Mouse (Mus musculus) layer of hippocampus, adult 18-20 months (tissue): Measurements from ENCODE around the gene Slc25a12. TPM values are rescaled to one million over a fixed set of nuclear protein-coding genes. Genes with fewer than 3 reads are reported as not detected.

ENCODE experiments used
- DNase-seq, 2 experiments: peaks; one replicate each; pipeline ENCODE4 v3.0.0; 2022; ENCODE audit warnings: low spot score in 2 of 2
- total RNA-seq, 2 experiments: library from RNA; stranded (reverse); gene quantifications; 2 replicates each; pipeline ENCODE4 v1.2.3; 2021

Gene Slc25a12
- total RNA-seq, 2 experiments from 2014 or later: 150 to 164 TPM

DNA sequence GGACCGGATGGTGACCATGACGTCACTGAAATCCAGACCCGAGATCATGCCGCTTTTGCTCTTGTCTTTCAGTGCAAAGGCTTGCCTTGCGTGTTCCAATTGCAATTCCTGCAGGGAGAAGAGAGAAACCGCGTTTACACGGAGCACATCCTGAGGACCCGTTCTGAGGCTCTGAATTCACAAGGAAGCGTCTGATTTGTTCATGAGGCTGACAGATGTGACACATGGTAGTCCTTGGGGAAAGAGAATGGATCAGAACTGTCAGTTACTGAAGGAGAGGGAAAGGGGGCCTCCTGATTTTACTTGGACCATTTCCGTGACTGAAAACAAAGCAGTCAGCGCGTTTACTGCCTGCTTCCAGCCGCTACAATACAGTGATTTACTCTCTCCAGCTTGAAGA, 52.5 kb downstream of the Slc25a12 start:
- no peak for DNase-seq

DNA sequence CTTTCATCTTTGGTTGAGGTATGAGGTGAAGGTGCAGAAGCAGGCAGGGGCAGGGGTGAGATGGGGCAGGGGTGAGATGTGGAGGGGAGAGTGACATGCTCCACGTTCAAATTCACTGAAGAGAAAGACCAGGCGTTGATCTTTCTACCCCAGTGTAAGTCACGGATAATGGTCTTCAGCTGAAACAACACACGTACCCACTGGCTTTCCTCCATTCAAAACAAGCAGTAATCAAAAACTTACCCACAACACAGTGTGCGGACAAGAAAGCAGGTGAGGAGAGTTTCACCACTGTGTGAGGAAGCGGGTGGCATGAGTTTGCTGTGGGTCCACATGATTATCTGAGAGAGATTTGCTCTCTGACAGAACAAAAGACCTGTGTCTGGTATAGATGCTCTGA, 53.5 kb downstream of the Slc25a12 start:
- DNase-seq: no peak

GRCm38 (mm10) chr2:71312067-71312466, 55.5 kb downstream of the Slc25a12 start:
- DNase-seq: no peak

DNA sequence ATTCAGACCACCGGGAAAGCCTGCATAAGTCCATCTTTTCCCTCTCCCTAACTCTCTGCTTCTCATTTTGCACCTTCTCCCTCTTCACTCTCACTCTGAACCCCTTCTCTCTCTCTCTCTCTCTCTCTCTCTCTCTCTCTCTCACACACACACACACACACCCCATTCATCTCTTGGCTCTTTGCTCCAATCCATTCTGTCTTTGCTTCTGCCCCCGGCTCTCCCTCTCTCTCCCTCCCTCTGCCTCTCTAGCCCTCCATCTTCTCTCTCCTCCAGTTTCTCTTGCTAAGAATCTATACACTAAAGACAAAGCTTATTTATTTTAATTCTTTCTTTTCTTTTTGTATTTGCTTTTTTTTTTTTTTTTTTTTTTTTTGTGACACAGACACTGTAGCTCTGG, 57.8 kb downstream of the Slc25a12 start:
- no peak for DNase-seq

DNA sequence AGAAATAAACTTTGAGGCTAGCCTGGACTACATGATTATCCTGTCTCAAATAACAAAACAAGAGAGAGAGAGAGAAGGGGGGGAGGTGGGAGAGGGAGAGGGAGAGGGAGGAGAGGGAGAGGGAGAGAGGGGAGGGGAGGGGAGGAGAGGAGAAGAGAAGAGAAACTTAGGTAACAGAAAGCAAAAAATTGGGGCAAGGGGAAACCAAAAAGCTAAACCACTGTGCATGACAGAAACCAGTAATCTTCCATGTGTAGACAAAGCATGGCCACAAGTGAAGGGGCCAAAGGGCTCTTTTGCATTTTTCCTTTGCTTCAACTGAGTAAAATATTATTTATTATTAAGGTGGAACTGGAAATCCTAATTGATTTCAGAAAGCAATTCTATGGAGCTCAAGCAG, 61.2 kb downstream of the Slc25a12 start:
- no peak for DNase-seq

DNA sequence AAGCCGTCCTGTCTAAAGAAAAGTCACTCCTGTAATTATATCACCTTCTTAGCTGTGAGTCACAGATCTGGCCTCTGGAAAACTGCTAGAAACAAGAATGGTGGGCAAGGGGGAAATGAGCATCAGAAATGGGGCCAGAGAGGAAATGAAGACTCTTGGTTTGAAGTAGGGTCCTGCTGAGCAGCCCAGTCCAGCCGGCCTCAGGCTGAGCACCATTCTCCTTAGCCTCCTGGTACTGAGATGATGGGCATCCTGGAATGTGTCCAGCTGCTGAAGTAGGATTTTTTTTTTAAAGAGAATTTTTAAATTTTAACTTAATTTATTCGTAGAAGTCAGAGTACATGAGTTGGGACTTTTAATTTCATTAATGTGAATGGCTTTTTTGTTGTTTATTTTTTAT, 62.7 kb downstream of the Slc25a12 start:
- no peak for DNase-seq

DNA sequence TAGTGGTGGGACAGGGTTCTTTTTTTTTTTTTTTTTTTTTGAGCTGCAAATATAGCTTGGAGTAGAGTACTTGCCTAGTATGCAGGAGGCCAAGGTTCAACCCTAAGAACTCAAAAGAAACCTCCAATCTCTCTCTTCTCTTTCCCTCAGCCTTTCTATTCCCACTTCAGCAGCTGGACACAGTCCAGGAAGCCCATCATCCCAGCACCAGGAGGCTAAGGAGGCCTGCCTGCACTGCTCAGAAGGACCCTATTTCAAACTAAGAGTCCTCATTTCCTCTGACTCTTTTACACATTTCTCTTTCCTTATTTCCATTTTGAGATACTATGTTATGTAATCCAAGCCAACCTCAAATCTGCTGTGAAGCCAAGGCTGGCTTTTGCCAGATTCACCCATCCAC, 64.3 kb downstream of the Slc25a12 start:
- DNase-seq: no peak

- no peak for DNase-seq
Measured at GRCm38 (mm10) chr2:71302156-71302663, 65.3 kb downstream of the Slc25a12 start.

- no peak for DNase-seq
Measured at GRCm38 (mm10) chr2:71298729-71299128, 68.8 kb downstream of the Slc25a12 start.

DNA sequence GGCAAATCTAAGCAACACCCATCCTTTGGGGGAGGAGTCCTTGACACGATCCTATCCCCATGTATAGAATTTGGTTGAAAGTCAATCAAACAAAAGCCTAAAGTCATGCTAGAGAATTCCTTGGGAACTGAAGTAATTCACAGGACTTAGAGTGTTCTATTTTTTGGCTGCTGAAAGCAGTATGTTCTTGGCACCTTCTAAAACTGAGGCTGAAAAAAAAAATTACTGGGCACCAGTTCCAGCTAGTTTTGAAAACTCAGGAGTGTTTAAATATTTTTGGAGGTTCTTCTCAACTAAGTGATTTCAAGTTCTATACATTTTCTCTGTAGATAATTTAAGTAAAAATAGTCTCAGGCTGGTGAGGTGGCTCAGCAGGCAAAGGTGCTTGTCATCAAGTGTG, 70.0 kb downstream of the Slc25a12 start:
- DNase-seq: no peak

DNA sequence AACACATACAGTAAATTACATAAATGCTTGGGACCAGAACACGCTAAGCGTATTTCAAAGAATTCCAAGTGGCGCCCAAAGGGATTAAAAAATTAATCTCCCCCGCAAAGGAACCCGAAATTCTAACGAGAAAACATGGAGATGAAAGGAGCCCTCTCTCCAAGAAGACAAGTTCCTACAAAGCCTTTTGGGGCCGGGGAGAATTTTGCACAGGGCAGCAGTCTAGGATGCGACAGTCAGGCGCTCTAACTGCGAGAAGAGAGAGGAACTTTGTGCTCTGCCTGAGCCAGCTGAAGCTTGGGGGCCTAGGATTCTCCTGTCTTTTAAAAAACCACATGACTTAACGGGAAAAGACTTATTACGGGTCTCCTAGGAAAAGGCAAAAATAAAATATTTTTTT, 71.7 kb downstream of the Slc25a12 start:
- no peak for DNase-seq

DNA sequence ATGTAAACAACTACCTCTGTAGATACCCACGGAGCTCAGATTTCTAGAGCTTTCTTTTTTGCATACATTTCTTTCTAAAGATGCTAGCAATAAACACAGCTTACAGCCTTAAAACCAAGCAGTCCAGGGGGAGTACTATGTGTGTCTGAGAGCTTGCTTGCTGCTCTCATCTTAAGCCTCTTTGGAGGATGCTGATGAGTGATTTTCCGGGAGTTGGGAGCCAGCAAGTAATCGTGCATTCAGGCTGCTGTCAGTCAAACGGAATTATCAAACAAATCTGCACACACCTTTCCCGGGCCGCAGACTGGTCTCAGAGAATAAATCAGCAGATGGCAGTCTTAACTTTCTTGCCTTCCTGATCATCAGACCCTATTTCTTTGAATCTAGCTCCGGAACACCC, 73.1 kb downstream of the Slc25a12 start:
- no peak for DNase-seq

GRCm38 (mm10) chr2:71293983-71294382, 73.6 kb downstream of the Slc25a12 start:
- DNase-seq: no peak

DNA sequence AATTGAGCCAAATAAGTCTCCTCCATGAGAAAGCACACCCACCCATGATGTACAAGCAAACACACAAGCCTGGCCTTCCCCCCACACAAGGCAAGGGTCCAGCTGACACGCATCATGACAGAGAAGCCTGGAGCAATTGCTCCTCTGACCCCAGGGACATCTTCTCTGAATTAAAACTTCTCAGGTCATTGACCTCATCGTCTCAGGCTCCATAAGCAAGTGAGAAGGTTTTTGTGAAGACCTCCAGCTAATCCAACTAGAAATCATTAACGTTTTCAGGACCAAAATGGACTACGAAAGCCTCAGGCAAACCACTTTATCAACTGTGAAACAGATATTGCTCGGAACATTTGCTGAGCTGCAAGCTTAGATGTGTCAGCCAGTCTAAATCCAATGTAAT, 76.0 kb downstream of the Slc25a12 start:
- no peak for DNase-seq

DNA sequence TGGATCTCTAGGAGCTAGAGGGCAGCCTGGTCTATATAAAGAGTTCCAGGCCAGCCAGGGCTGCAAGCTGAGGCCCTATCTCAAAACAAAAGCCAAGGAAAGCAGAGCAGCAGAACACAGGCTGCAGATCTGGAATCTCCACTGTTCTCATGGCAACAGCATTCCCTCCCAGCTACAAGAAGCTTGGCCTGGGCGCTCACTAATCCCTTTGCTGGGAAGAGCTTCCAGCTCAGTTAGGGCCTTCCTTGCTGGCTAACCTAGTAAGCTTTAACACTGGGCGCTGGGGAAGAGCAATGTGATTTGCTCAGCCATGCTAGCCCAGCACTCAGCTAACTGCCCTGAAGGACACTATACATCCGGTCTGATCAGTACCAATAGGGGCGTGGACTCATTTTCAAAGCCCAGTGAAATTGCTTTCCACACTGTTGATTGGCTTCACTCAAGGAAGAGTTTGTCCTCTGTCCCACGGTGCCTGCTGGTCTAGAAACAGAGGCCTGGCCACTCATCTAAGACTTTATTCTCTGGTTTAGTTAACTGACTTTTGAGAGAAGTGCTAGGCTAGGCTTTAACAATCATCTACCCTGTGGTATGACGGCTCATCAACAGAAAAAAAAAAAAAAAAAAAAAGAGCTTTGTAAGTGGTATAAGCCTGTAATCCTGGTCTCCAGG, 77.3 kb downstream of the Slc25a12 start:
- DNase-seq: peak; percentile 39 to 69

GRCm38 (mm10) chr2:71281981-71282380, 85.6 kb downstream of the Slc25a12 start:
- no peak for DNase-seq

DNA sequence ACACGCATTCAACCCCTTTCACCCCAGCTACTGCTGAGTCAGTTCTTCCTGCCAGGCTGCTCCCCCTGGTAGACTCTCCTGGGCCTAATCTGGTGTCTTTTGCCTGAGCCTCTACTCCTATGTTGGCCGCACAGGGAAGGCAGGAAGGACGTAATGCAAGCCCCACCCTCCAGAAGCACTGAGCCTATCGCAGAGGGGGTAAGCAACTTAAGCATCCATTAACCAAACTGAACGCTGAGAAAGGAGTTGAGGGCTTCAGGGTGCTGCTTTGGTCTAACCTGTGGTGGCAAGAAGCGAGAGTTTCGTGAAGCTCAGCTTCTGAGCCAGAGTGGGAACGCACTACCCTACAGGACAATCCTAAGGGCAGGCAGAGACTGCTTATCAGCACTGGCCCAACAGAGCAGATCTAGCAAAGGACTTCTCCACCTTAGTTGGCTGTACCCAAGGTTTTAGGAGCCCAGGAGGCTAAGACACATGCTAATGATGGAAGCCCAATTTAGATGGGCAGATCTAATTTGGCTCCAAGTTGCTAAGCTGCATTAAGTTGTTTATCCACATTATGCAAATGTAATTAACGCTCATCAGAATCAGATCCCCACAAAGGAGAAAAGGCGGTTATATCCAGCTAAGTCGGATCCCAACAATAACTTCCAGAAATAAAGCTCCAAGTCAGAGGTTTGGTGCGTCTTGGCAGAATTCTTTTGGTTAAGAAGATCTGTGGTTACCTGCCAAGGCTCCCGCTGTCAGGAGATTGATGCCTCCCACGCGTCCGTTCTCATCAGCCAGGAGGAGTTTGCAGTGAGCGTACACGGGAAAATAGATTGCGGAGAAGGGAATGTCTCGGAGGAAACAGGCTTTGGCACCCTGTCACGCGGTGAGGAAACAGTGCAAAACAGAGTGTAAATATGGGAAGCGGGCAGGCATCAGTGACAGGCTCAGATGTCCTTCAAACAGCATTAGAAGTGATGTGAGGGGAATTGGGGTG, 88.5 kb downstream of the Slc25a12 start:
- DNase-seq: peak in 1 of 2 experiments; percentile 49

DNA sequence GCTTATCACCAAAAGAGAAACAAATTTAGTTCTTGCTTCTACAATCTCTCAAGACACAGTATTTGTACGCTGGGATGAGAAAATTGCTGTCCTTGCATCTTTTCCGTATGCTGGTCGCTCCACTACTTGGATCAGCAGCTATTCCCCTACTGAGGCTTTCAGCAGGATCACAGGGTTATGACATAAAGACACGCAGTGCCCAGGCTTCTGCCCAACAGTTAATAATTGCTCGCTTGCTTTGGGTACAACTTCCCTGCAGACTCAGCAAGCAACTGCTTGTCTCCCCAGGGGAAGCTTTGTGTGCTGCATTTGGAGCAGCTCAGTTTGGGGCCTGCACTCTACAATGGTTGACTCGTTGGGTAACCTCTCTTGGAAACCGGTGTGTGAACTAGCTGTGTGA, 91.8 kb downstream of the Slc25a12 start:
- DNase-seq: no peak

GRCm38 (mm10) chr2:71273955-71274679, 93.4 kb downstream of the Slc25a12 start:
- peak in 1 of 2 experiments; percentile 24 for DNase-seq

- no peak for DNase-seq
Measured at GRCm38 (mm10) chr2:71270085-71270484, 97.5 kb downstream of the Slc25a12 start.

DNA sequence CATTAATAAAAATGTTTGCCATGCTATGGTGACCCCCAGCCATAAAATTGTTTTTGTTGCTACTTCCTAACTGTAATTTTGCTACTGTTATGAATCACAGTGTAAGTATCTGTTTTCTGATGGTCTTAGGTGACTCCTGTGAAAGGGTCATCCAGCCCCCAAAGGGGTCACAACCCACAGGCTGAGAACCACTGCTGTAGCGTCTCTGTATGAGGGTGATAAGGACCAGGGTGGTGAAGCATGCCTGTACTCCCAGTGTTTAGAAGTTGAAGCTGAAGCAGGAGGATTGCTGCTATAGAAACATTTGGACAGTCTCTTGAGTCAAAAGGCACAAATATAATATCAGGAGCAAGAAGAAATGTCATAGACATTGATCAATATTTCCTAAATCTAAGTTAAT, 98.2 kb downstream of the Slc25a12 start:
- DNase-seq: no peak

DNA sequence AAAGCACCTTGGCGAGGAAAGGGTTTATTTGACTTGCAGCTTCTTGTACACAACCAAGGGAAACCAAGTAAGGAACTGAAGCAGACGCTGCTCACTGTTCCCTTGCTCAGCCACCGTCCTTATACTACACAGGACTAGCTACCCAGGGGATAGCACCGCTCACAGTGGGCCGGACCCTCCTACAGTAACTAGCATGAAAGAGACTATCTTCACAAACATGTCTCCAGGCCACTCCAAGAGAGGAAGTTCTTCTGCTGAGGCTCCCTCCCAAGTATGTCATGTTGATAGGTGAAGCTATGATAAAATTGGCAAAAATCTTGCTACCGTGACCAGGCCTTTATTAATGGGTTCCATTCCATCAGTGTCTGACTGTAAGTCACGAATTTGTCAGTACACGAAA, 98.9 kb downstream of the Slc25a12 start:
- no peak for DNase-seq
